ENCODE assay signal across 16 mouse cellular contexts in the genomic region with DNA sequence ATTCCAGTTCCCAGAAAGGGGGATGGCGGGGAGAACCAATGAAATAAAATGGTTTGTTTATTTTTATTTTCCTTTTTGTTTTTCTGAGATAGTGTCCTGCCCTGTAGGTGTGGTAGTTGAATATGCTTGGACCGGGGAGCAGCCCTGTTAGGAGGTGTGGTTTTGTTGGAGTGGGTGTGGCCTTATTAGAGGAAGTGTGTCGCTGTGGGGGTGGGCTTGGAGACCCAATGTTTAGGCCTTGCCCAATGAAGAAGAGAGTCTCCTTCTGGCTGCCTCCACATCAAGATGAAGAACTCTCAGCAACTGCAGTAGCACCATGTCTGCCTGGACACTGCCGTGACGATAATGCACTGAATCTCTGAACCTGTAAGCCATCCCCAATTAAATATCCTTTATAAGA. TPM values are rescaled to one million over a fixed set of nuclear protein-coding genes. Genes with fewer than 3 reads are reported as not detected.
"Had no signal": no experiment of that assay in that cellular context is flagged by ENCODE, and none has a peak within 500 bp of the region (broad histone marks: within the 10 kb centered on the region; RNA-seq: fewer than 3 reads in every experiment).

No protein-coding gene starts in this region.

- H3K4me3 ChIP-seq: limb, embryonic 12.5 days; limb, embryonic 15.5 days; liver, embryonic 15.5 days; stomach, embryonic 15.5 days had no signal

- H3K4me1 ChIP-seq: limb, embryonic 12.5 days; limb, embryonic 15.5 days; stomach, embryonic 15.5 days had no signal

- DNase-seq: midbrain, embryonic 14.5 days had no signal

- H3K27me3 ChIP-seq: limb, embryonic 12.5 days; limb, embryonic 15.5 days; liver, embryonic 15.5 days; stomach, embryonic 15.5 days had no signal

- H3K36me3 ChIP-seq: limb, embryonic 12.5 days; limb, embryonic 15.5 days; liver, embryonic 15.5 days; stomach, embryonic 15.5 days had no signal

- H3K27ac ChIP-seq: limb, embryonic 12.5 days; limb, embryonic 15.5 days; liver, embryonic 15.5 days; stomach, embryonic 15.5 days had no signal

RNA-seq across cellular contexts. Expression of a gene that starts 13.4 kb away (rescaled TPM):
- total RNA-seq: layer of hippocampus, adult 8-10 months; layer of hippocampus, postnatal 14 days; megakaryocyte progenitor cell, adult 5-6 weeks; megakaryocyte-erythroid progenitor cell, adult 5-6 weeks; midbrain, postnatal 0 days had no signal
- polyA plus RNA-seq: limb, embryonic 12.5 days; liver, embryonic 11.5 days; liver, embryonic 15.5 days; lung, adult 2 months; midbrain, embryonic 11.5 days; midbrain, embryonic 14.5 days; neural tube, embryonic 11.5 days; neural tube, embryonic 14.5 days; stomach, embryonic 15.5 days; thymus, adult 2 months had no signal
